Mouse (Mus musculus): ENCODE results near the gene Pla2g2c. TPM values are rescaled to one million over a fixed set of nuclear protein-coding genes. Genes with fewer than 3 reads are reported as not detected.

Pla2g2c gene
- total RNA-seq, 2 experiments from 2014 or later = not detected

Other genes starting within 250 kb of the Pla2g2c start
- not detected in 2 replicates for gene Vwa5b1, start 88.9 kb upstream of the Pla2g2c start, total RNA-seq (2015)
- gene Vwa5b1, start 88.9 kb upstream of the Pla2g2c start, total RNA-seq (2017) = not detected in 2 replicates
- gene Ubxn10, start 12.4 kb downstream of the Pla2g2c start, total RNA-seq (2015) = not detected in 2 replicates
- gene Ubxn10, start 12.4 kb downstream of the Pla2g2c start, total RNA-seq (2017) = not detected in 2 replicates
- not detected in 2 replicates for gene Pla2g2f, start 32.8 kb downstream of the Pla2g2c start, total RNA-seq (2015)
- not detected in 2 replicates for gene Pla2g2f, start 32.8 kb downstream of the Pla2g2c start, total RNA-seq (2017)
- gene Pla2g2d, start 50.9 kb downstream of the Pla2g2c start, total RNA-seq (2015) = not detected in 2 replicates
- gene Pla2g2d, start 50.9 kb downstream of the Pla2g2c start, total RNA-seq (2017) = not detected in 2 replicates
- not detected in 2 replicates for gene Pla2g5, start 138.7 kb downstream of the Pla2g2c start, total RNA-seq (2015)
- not detected in 2 replicates for gene Pla2g5, start 138.7 kb downstream of the Pla2g2c start, total RNA-seq (2017)
- gene Gm13030, start 149.2 kb downstream of the Pla2g2c start, total RNA-seq (2015) = not detected in 2 replicates
- gene Gm13030, start 149.2 kb downstream of the Pla2g2c start, total RNA-seq (2017) = not detected in 2 replicates
- not detected in 2 replicates for gene Pla2g2e, start 153.2 kb downstream of the Pla2g2c start, total RNA-seq (2015)
- gene Pla2g2e, start 153.2 kb downstream of the Pla2g2c start, total RNA-seq (2017) = not detected in 2 replicates
- gene Otud3, start 189.2 kb downstream of the Pla2g2c start, total RNA-seq (2015) = 3.3 TPM in 2 replicates
- gene Otud3, start 189.2 kb downstream of the Pla2g2c start, total RNA-seq (2017) = 9.5 TPM in 2 replicates
- not detected in 2 replicates for gene Rnf186, start 242.3 kb downstream of the Pla2g2c start, total RNA-seq (2015)
- not detected in 2 replicates for gene Rnf186, start 242.3 kb downstream of the Pla2g2c start, total RNA-seq (2017)
- 5.2 and 7.0 TPM in 2 replicates for gene Tmco4, start 248.1 kb downstream of the Pla2g2c start, total RNA-seq (2015)
- 17.6 TPM in 2 replicates for gene Tmco4, start 248.1 kb downstream of the Pla2g2c start, total RNA-seq (2017)